Mouse (Mus musculus) heart, adult 10 weeks (tissue): ENCODE measurements around the gene Sult2a6. TPM values are rescaled to one million over a fixed set of nuclear protein-coding genes. Genes with fewer than 3 reads are reported as not detected.

Source experiments
- polyA plus RNA-seq: library from polyadenylated mRNA; stranded (reverse); fragments of 350-450 nt; fragmentation: Illumina TruSeq; extraction: RNeasy Lipid Tissue Mini Kit (QIAGEN cat#74804); gene quantifications from one replicate; pipeline ENCODE4 v1.2.3, GENCODE M21; 2014; ENCODE audit warnings: low read depth, low replicate concordance

Gene Sult2a6
- not detected for polyA plus RNA-seq

DNA sequence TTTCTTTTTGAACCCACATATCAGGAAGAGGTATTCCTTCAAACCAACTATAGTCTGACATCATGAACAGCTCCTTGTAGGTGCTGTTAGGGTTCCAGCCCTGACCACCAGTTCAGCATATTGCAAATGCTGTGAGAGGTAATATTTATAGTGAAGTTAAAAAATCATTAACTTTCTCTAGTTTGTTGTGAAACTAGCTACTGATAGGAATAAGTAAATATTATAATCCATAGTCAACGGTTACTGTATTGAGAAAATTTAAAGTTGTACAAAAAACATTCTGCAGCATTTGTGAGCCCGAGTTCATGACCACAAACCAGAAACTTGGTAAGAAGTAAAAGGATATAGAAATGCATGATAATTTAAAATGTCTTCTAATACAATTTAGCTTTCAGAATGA lies at the start of gene Sult2a6:
Sult2a6 (minus strand) TSS at position 101 of the 400 bp plus-strand sequence.

Other genes starting within 250 kb of the Sult2a6 start
- gene Sult2a3, start 131.8 kb downstream of the Sult2a6 start, polyA plus RNA-seq = not detected
- not detected for gene Obox8, start 78.7 kb upstream of the Sult2a6 start, polyA plus RNA-seq
- 1.2 TPM for gene Sult2a8, start 191.9 kb upstream of the Sult2a6 start, polyA plus RNA-seq
- not detected for gene Sult2a7, start 239.4 kb upstream of the Sult2a6 start, polyA plus RNA-seq